Mouse (Mus musculus): Measurements from ENCODE around the gene Srrm4. TPM values are rescaled to one million over a fixed set of nuclear protein-coding genes. Genes with fewer than 3 reads are reported as not detected.
A peak's percentile ranks its signal among the peaks of the same experiment; 100 is the strongest.

Srrm4 gene
- polyA plus RNA-seq, 1 experiment from 2014 or later = 19.2 TPM

DNA sequence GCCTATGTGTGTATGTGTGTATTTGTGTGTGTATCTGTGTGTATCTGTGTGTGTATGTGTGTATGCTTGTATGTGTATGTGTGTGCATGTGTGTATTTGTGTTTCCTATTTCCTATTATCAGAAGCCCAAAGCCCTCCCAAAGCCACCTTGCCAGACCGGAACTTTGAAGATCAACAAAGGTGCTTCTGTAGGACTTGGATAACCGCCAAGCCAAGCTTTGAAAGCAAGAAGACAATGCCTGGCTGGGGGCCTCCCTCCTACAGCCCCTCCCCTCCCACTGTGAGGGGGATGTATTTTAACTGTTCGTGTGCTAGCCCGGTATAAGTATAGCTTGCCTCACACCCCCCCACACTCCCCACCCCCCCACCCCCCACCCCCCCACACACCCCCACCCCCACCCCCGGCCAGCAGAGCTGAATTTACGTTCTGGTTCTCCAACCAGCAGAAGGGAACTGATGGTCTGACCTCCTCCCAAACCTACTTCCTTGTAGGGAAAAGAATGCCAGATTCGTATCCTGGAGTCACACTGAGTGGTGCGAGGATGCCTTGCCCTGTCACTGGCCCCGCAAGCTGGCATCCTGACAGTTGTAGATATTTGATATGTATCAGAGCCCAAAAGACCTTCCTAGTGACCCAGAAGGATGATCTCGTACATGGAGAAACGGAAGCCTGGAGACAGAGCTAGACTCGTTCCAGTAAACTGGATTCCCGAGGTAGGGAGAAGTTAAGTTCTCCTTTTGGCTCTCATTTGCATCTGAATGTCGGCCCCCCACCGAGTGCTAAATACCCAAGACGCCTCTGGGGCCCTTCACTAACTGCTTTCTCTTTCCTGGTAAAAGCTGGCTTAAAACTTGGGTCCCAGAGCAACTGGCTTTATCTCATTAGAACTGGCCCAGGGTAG, 181.7 kb downstream of the Srrm4 start:
- H3K4me3 ChIP-seq (replicated peaks; ENCODE audit: low read length) = no peak overlapping the region
- H3K9me3 ChIP-seq (ENCODE audit: control insufficient read depth, low read length) = no peaks in the 10 kb centered on the region
- no peak overlapping the region; the same call in 1 of the 2 replicates for H3K4me2 ChIP-seq (replicated peaks)
- no peaks in the 10 kb centered on the region for H3K36me3 ChIP-seq (replicated peaks; ENCODE audit: control insufficient read depth, insufficient read depth)
- H3K4me1 ChIP-seq (replicated peaks; ENCODE audit: control insufficient read depth, insufficient read depth, low read length) = peaks cover 23% of the 10 kb centered on the region; the same call in 1 of the 2 replicates
- DNase-seq (ENCODE audit: low spot score) (peak; percentile 42), ATAC-seq (ENCODE audit: low FRiP score) (no peak)
- WGBS = 2% methylated on average over 16 of the region's 16 CpGs
- no peak overlapping the region for H3K9ac ChIP-seq
- H3K27ac ChIP-seq = no peak overlapping the region
- H3K27me3 ChIP-seq (ENCODE audit: control insufficient read depth, insufficient read depth, low read length) = no peaks in the 10 kb centered on the region

- no peak overlapping the region for H3K4me3 ChIP-seq (replicated peaks; ENCODE audit: low read length)
- no peaks in the 10 kb centered on the region for H3K9me3 ChIP-seq (ENCODE audit: control insufficient read depth, low read length)
- no peak overlapping the region for H3K9ac ChIP-seq
- 54% methylated on average over 9 of the region's 9 CpGs for whole genome bisulfite sequencing
- H3K4me2 ChIP-seq (replicated peaks) = no peak overlapping the region
- no peaks in the 10 kb centered on the region for H3K27me3 ChIP-seq (ENCODE audit: control insufficient read depth, insufficient read depth, low read length)
- no peak for DNase-seq (ENCODE audit: low spot score)
- peaks cover 23% of the 10 kb centered on the region; the same call in 1 of the 2 replicates for H3K4me1 ChIP-seq (replicated peaks; ENCODE audit: control insufficient read depth, insufficient read depth, low read length)
- no peak overlapping the region for H3K27ac ChIP-seq
- ATAC-seq (ENCODE audit: low FRiP score) = no peak
- no peaks in the 10 kb centered on the region for H3K36me3 ChIP-seq (replicated peaks; ENCODE audit: control insufficient read depth, insufficient read depth)
These were observed 182.7 kb downstream of the Srrm4 start for GRCm38 (mm10) chr5:116408965-116409364.

DNA sequence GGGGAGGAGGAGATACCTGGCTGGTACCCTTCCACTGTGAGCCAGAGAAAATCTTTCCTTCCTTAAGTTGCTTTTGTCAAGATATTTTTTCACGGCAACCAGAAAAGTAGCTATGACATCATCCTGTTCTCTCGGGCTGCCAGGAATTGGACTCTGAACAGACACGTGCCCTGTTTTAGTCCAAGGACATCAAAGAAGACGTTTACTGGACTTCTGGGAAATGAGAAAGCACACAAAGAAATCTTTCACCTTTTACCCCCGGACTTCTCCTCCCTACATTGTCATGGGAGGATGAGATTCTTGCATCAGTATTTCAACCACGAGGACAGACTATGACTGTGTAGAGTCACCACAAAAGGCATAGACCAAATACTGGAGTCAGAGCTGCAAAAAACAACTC, 183.7 kb downstream of the Srrm4 start:
- no peak for ATAC-seq (ENCODE audit: low FRiP score)
- no peaks in the 10 kb centered on the region for H3K9me3 ChIP-seq (ENCODE audit: control insufficient read depth, low read length)
- no peak overlapping the region for H3K4me3 ChIP-seq (replicated peaks; ENCODE audit: low read length)
- H3K9ac ChIP-seq = no peak overlapping the region
- H3K4me2 ChIP-seq (replicated peaks) = no peak overlapping the region
- 34% methylated on average over 6 of the region's 6 CpGs for WGBS
- no peak for DNase-seq (ENCODE audit: low spot score)
- no peaks in the 10 kb centered on the region for H3K27me3 ChIP-seq (ENCODE audit: control insufficient read depth, insufficient read depth, low read length)
- no peak overlapping the region for H3K27ac ChIP-seq
- no peaks in the 10 kb centered on the region for H3K36me3 ChIP-seq (replicated peaks; ENCODE audit: control insufficient read depth, insufficient read depth)
- H3K4me1 ChIP-seq (replicated peaks; ENCODE audit: control insufficient read depth, insufficient read depth, low read length) = peaks cover 23% of the 10 kb centered on the region; the same call in 1 of the 2 replicates

DNA sequence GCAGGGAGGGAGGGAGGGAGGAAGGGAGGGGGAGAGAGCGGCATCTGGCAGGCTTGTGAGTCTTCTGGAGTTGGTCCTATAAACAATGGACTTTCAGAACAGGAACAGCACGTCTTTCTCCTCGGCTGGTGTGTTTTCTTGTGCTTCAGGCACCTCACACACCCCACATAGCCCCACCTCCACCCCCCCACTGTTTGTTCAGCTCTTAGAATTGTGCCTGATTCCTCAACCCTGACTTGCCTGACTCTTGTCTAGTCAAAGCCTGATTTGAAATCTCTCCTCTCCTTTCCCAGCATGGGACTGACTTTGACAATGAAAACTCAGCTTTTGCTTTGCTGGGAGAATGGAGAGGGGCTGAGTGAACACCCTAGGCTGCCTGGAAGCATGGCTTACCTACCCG, 184.3 kb downstream of the Srrm4 start:
- peaks cover 23% of the 10 kb centered on the region; the same call in 1 of the 2 replicates for H3K4me1 ChIP-seq (replicated peaks; ENCODE audit: control insufficient read depth, insufficient read depth, low read length)
- no peaks in the 10 kb centered on the region for H3K27me3 ChIP-seq (ENCODE audit: control insufficient read depth, insufficient read depth, low read length)
- no peak overlapping the region for H3K9ac ChIP-seq
- H3K9me3 ChIP-seq (ENCODE audit: control insufficient read depth, low read length) = no peaks in the 10 kb centered on the region
- no peak for ATAC-seq (ENCODE audit: low FRiP score)
- WGBS = 21% methylated on average over 4 of the region's 4 CpGs
- no peak overlapping the region for H3K27ac ChIP-seq
- no peak overlapping the region for H3K4me3 ChIP-seq (replicated peaks; ENCODE audit: low read length)
- no peak for DNase-seq (ENCODE audit: low spot score)
- no peaks in the 10 kb centered on the region for H3K36me3 ChIP-seq (replicated peaks; ENCODE audit: control insufficient read depth, insufficient read depth)
- no peak overlapping the region for H3K4me2 ChIP-seq (replicated peaks)

DNA sequence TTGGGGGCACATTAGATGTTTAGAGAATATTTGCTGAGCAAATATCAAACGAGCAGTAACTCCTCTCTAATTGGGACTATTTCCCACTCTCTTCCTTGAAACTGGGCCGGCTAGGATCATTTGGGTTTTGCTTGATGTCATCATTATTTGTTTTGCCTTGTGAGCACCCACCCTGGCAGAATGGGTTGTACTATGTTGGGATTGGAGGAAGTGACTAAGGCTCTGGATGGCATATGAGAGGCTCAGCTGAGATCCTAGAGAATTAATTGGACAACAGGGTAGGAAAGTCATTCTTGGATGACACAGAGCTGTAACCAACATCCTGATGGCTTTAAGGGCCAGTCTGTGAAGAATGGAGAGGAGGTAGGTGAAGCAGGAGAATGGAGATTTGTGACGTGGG, 185.1 kb downstream of the Srrm4 start:
- DNase-seq (ENCODE audit: low spot score) (no peak), ATAC-seq (ENCODE audit: low FRiP score) (no peak)
- H3K4me1 ChIP-seq (replicated peaks; ENCODE audit: control insufficient read depth, insufficient read depth, low read length) = peaks cover 23% of the 10 kb centered on the region; the same call in 1 of the 2 replicates
- no peaks in the 10 kb centered on the region for H3K27me3 ChIP-seq (ENCODE audit: control insufficient read depth, insufficient read depth, low read length)
- H3K4me3 ChIP-seq (replicated peaks; ENCODE audit: low read length) = no peak overlapping the region
- H3K27ac ChIP-seq = no peak overlapping the region
- no peaks in the 10 kb centered on the region for H3K36me3 ChIP-seq (replicated peaks; ENCODE audit: control insufficient read depth, insufficient read depth)
- no peak overlapping the region for H3K9ac ChIP-seq
- no peaks in the 10 kb centered on the region for H3K9me3 ChIP-seq (ENCODE audit: control insufficient read depth, low read length)
- H3K4me2 ChIP-seq (replicated peaks) = no peak overlapping the region
- 85% methylated on average over 3 of the region's 3 CpGs for WGBS

DNA sequence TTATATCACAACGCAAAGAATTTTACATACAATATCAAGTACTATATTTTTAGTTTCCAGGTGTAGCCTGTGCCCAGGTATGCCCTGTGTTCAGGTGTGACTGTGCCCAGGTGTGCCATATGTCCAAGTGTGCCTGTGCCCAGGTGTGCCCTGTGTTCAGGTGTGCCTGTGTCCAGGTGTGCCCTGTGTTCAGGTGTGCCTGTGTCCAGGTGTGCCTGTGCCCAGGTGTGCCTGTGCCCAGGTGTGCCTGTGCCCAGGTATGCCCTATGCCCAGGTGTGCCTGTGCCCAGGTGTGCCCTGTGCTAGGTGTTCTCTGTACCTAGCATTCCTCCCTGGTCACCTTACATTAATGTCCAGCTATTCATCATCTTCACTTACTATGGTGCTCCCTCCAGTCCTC, 185.7 kb downstream of the Srrm4 start:
- Histone ChIP-seq H3K36me3 (replicated peaks; ENCODE audit: control insufficient read depth, insufficient read depth) (no peaks in the 10 kb centered on the region), H3K27ac (no peak overlapping the region), H3K4me1 (replicated peaks; ENCODE audit: control insufficient read depth, insufficient read depth, low read length) (peaks cover 21% of the 10 kb centered on the region; the same call in 1 of the 2 replicates), H3K9me3 (ENCODE audit: control insufficient read depth, low read length) (no peaks in the 10 kb centered on the region), H3K9ac (no peak overlapping the region), H3K4me2 (replicated peaks) (no peak overlapping the region), H3K27me3 (ENCODE audit: control insufficient read depth, insufficient read depth, low read length) (no peaks in the 10 kb centered on the region), H3K4me3 (replicated peaks; ENCODE audit: low read length) (no peak overlapping the region)
- 98% methylated on average over 1 of the region's 1 CpGs for WGBS
- no peak for DNase-seq (ENCODE audit: low spot score)
- ATAC-seq (ENCODE audit: low FRiP score) = no peak

DNA sequence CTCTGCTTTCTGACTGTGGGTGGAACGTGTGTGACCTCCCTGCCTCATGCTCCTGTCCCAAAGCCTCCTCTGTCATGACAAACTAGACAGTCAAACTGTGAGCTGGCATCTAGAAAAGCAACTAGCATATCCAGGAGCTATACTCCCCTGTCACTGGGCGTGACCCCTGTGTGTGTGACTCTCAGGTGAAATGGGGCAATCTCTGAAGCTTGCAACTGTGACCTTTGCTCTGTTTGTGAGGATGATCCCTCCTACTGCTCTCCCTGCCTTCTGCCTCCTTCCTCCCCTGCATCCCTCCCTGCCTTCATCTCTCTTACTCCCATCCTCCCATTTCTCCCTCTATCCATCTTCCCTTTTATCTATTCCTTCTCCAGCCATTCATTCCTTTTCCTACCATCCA, 187.6 kb downstream of the Srrm4 start:
- Histone ChIP-seq H3K4me3 (replicated peaks; ENCODE audit: low read length) (no peak overlapping the region), H3K9me3 (ENCODE audit: control insufficient read depth, low read length) (no peaks in the 10 kb centered on the region), H3K27me3 (ENCODE audit: control insufficient read depth, insufficient read depth, low read length) (no peaks in the 10 kb centered on the region), H3K27ac (no peak overlapping the region), H3K4me1 (replicated peaks; ENCODE audit: control insufficient read depth, insufficient read depth, low read length) (peaks cover 7% of the 10 kb centered on the region; the same call in 1 of the 2 replicates), H3K36me3 (replicated peaks; ENCODE audit: control insufficient read depth, insufficient read depth) (no peaks in the 10 kb centered on the region), H3K9ac (no peak overlapping the region), H3K4me2 (replicated peaks) (no peak overlapping the region)
- DNase-seq (ENCODE audit: low spot score) (no peak), ATAC-seq (ENCODE audit: low FRiP score) (no peak)
- 83% methylated on average over 2 of the region's 2 CpGs for WGBS

- Histone ChIP-seq H3K27me3 (ENCODE audit: control insufficient read depth, insufficient read depth, low read length) (no peaks in the 10 kb centered on the region), H3K36me3 (replicated peaks; ENCODE audit: control insufficient read depth, insufficient read depth) (no peaks in the 10 kb centered on the region), H3K27ac (no peak overlapping the region), H3K4me3 (replicated peaks; ENCODE audit: low read length) (no peak overlapping the region), H3K9me3 (ENCODE audit: control insufficient read depth, low read length) (no peaks in the 10 kb centered on the region), H3K4me2 (replicated peaks) (no peak overlapping the region), H3K9ac (no peak overlapping the region), H3K4me1 (replicated peaks; ENCODE audit: control insufficient read depth, insufficient read depth, low read length) (no peaks in the 10 kb centered on the region)
- 84% methylated on average over 3 of the region's 3 CpGs for WGBS
- DNase-seq (ENCODE audit: low spot score) = no peak
- ATAC-seq (ENCODE audit: low FRiP score) = no peak
These were observed 190.8 kb downstream of the Srrm4 start for GRCm38 (mm10) chr5:116400801-116401200.

GRCm38 (mm10) chr5:116400042-116400730, 191.4 kb downstream of the Srrm4 start:
- H3K9ac ChIP-seq = no peak overlapping the region
- no peaks in the 10 kb centered on the region for H3K36me3 ChIP-seq (replicated peaks; ENCODE audit: control insufficient read depth, insufficient read depth)
- no peak overlapping the region for H3K4me2 ChIP-seq (replicated peaks)
- no peak for DNase-seq (ENCODE audit: low spot score)
- H3K4me3 ChIP-seq (replicated peaks; ENCODE audit: low read length) = no peak overlapping the region
- no peaks in the 10 kb centered on the region for H3K9me3 ChIP-seq (ENCODE audit: control insufficient read depth, low read length)
- ATAC-seq (ENCODE audit: low FRiP score) = no peak
- no peaks in the 10 kb centered on the region for H3K4me1 ChIP-seq (replicated peaks; ENCODE audit: control insufficient read depth, insufficient read depth, low read length)
- WGBS = 80% methylated on average over 8 of the region's 8 CpGs
- H3K27ac ChIP-seq = no peak overlapping the region
- no peaks in the 10 kb centered on the region for H3K27me3 ChIP-seq (ENCODE audit: control insufficient read depth, insufficient read depth, low read length)

Measured in hindbrain, embryonic 14.5 days (tissue).